In genomic region chr11:49919304-49919703, GRCm38 (mm10) we compare ENCODE assay signal across 16 mouse cellular contexts. TPM values are rescaled to one million over a fixed set of nuclear protein-coding genes. Genes with fewer than 3 reads are reported as not detected.
"Had no signal": no experiment of that assay in that cellular context is flagged by ENCODE, and none has a peak within 500 bp of the region (broad histone marks: within the 10 kb centered on the region; RNA-seq: fewer than 3 reads in every experiment).

No protein-coding gene starts in this region.

- H3K9me3 ChIP-seq: limb, embryonic 12.5 days; liver, embryonic 13.5 days; lung, embryonic 15.5 days; midbrain, embryonic 15.5 days had no signal

- ATAC-seq: liver, postnatal 0 days had no signal

- H3K27ac ChIP-seq: kidney, postnatal 0 days; limb, embryonic 12.5 days; liver, embryonic 13.5 days; lung, embryonic 15.5 days; stomach, postnatal 0 days had no signal

- H3K36me3 ChIP-seq: limb, embryonic 12.5 days; liver, embryonic 13.5 days; lung, embryonic 15.5 days; midbrain, embryonic 15.5 days had no signal

- H3K4me3 ChIP-seq: limb, embryonic 12.5 days; liver, embryonic 13.5 days; lung, embryonic 15.5 days; midbrain, embryonic 15.5 days had no signal

- H3K9ac ChIP-seq: limb, embryonic 12.5 days; liver, embryonic 13.5 days; liver, postnatal 0 days; lung, embryonic 15.5 days; midbrain, embryonic 15.5 days had no signal

- H3K4me2 ChIP-seq: limb, embryonic 12.5 days; liver, embryonic 13.5 days; lung, embryonic 15.5 days; midbrain, embryonic 15.5 days had no signal

- DNase-seq: kidney, adult 9 months; kidney, postnatal 36 days; layer of hippocampus, adult 9-11 months; liver; liver, embryonic 13.5 days; liver, postnatal 0 days; right cerebral cortex, adult 18-20 months; right cerebral cortex, postnatal 25 days; thymus, adult 2 months; thymus, postnatal 25 days had no signal

- H3K27me3 ChIP-seq: limb, embryonic 12.5 days; lung, embryonic 15.5 days; midbrain, embryonic 15.5 days had no signal

- H3K4me1 ChIP-seq: limb, embryonic 12.5 days; liver, embryonic 13.5 days; lung, embryonic 15.5 days had no signal

RNA-seq across cellular contexts. Expression of gene Rasgef1c, which starts 17.7 kb away (rescaled TPM):
- total RNA-seq: monocyte, adult 5-6 weeks had no signal
- polyA plus RNA-seq: liver, embryonic 13.5 days; liver, postnatal 0 days had no signal
